Mouse (Mus musculus) bone marrow macrophage, adult 2 months (primary cell): ENCODE data around the gene Gm17334.

Experiments used
- CTCF ChIP-seq: IDR thresholded peaks from 2 replicates; pipeline ENCODE4 v1.5.1; 2012; ENCODE audit warnings: low read depth, mild to moderate bottlenecking, low read length, moderate library complexity
- POLR2A ChIP-seq: IDR thresholded peaks from 2 replicates; pipeline ENCODE4 v1.6.1; 2012; ENCODE audit warnings: mild to moderate bottlenecking, low read depth, low read length, borderline replicate concordance

DNA sequence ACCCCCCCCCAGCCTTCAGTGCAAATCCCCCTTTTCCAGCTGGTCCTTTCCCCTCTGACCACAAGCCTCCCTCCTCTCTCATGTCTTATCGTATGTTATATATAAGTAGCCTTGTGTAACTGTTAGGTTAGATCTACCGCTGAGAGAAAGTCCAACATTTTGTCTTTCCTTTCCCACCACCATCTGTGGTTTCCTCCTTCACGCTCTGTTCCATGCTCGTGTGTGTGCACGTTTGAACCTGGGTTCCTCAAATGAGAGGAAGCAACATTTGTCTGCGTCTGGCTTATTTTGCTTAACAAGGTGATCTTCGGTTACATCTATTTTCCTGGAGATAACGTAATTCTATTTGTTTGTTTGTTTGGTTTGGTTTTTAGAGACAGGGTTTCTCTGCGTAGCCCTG, 25.0 kb downstream of the Gm17334 start:
- no peak for TF ChIP-seq CTCF
- TF ChIP-seq POLR2A = no peak
